In genomic region chr2:11336320-11336719, GRCm38 (mm10) we compare ENCODE assay signal across 12 mouse cellular contexts.
DNase-seq lines count a peak whose midpoint lies in the region; ATAC-seq and TF ChIP-seq lines count a peak whose summit lies in the region.
"Had no signal": no experiment of that assay in that cellular context is flagged by ENCODE, and none has a peak within 500 bp of the region (broad histone marks: within the 10 kb centered on the region; RNA-seq: fewer than 3 reads in every experiment).

No protein-coding gene starts in this region.

- TF ChIP-seq POLR2A in lung, adult 2 months (IDR thresholded peaks at IDR 0.05; ENCODE audit: borderline replicate concordance, extremely low read depth, low read depth, low read length), result no peak

- DNase-seq in adrenal gland, adult (ENCODE audit: inconsistent age in 2 of 2, low spot score in 1 of 2), result peak; percentile 30 to 54
- DNase-seq in adrenal gland, adult 8-10 months, result no peak
- DNase-seq in heart, postnatal 10 days, result no peak
- DNase-seq in stomach, postnatal 0 days (ENCODE audit: low spot score), result no peak
- no peak for DNase-seq in spleen, postnatal 36 days (ENCODE audit: low spot score in 2 of 2)
- no peak for DNase-seq in lung, adult 2 months
- DNase-seq: cerebellum, postnatal 25 days; kidney, adult 11 months; lung, postnatal 10 days; right cerebral cortex, postnatal 4 days had no signal

- H3K27ac ChIP-seq in heart, embryonic 15.5 days, result no peak overlapping the region
- H3K27ac ChIP-seq in stomach, embryonic 15.5 days, result no peak overlapping the region
- no peak overlapping the region for H3K27ac ChIP-seq in stomach, postnatal 0 days (replicated peaks)

- peaks cover 10% of the 10 kb centered on the region for H3K4me1 ChIP-seq in heart, embryonic 15.5 days (replicated peaks)
- H3K4me1 ChIP-seq in stomach, embryonic 15.5 days, result 0 out of 2 replicates have a peak, but pooled peaks cover 3% of the 10 kb centered on the region
- no peaks in the 10 kb centered on the region for H3K4me1 ChIP-seq in stomach, postnatal 0 days (replicated peaks; ENCODE audit: control insufficient read depth, insufficient read depth)
- peaks cover 4% of the 10 kb centered on the region for H3K4me1 ChIP-seq in lung, adult 2 months (ENCODE audit: control insufficient read depth, insufficient read depth, low read length)

- intact Hi-C loops in heart, postnatal 10 days (cut with DNase I), result loop anchor here (10.0 kb wide), 1 partner anchor 348 kb away; no protein-coding TSS in a partner anchor

- no peak; the same call in 1 of the 2 replicates for ATAC-seq in heart, embryonic 15.5 days (replicated peaks; ENCODE audit: insufficient number of reproducible peaks, insufficient read depth, low FRiP score, low read depth)
- no peak; the same call in 1 of the 2 replicates for ATAC-seq in stomach, embryonic 15.5 days (ENCODE audit: insufficient read depth, low FRiP score, low read depth)
- no peak for ATAC-seq in stomach, postnatal 0 days (ENCODE audit: low FRiP score, low TSS enrichment)

- H3K36me3 ChIP-seq in heart, embryonic 15.5 days, result no peaks in the 10 kb centered on the region
- no peaks in the 10 kb centered on the region for H3K36me3 ChIP-seq in stomach, embryonic 15.5 days
- H3K36me3 ChIP-seq in stomach, postnatal 0 days (ENCODE audit: control insufficient read depth, insufficient read depth, low read length), result no peaks in the 10 kb centered on the region

- H3K4me2 ChIP-seq in heart, embryonic 15.5 days, result peak overlapping the region; percentile 44
- H3K4me2 ChIP-seq in stomach, embryonic 15.5 days, result 0 out of 2 replicates have a peak overlapping the region, but pooled peaks have one; percentile 0
- H3K4me2 ChIP-seq in stomach, postnatal 0 days (replicated peaks; ENCODE audit: low read depth), result no peak overlapping the region

- 9% methylated on average over 8 of the region's 8 CpGs for WGBS in heart, embryonic 15.5 days
- 36% methylated on average over 8 of the region's 8 CpGs for WGBS in stomach, embryonic 15.5 days
- WGBS in stomach, postnatal 0 days, result 41% methylated on average over 8 of the region's 8 CpGs
- WGBS in lung, adult 2 months, result 38% methylated on average over 8 of the region's 8 CpGs

- no peak for TF ChIP-seq CTCF in stomach, postnatal 0 days (IDR thresholded peaks at IDR 0.05; ENCODE audit: low read depth)
- no peak for TF ChIP-seq CTCF in lung, adult 2 months (IDR thresholded peaks at IDR 0.05; ENCODE audit: insufficient read depth, low read length)

- no peak for TF ChIP-seq EP300 in stomach, postnatal 0 days (optimal IDR thresholded peaks at IDR 0.05)

- no peaks in the 10 kb centered on the region for H3K9me3 ChIP-seq in heart, embryonic 15.5 days (replicated peaks)
- no peaks in the 10 kb centered on the region for H3K9me3 ChIP-seq in stomach, embryonic 15.5 days
- no peaks in the 10 kb centered on the region for H3K9me3 ChIP-seq in stomach, postnatal 0 days (ENCODE audit: control insufficient read depth, low read length)

- no peaks in the 10 kb centered on the region for H3K27me3 ChIP-seq in heart, embryonic 15.5 days
- no peaks in the 10 kb centered on the region for H3K27me3 ChIP-seq in stomach, embryonic 15.5 days (replicated peaks)
- H3K27me3 ChIP-seq in stomach, postnatal 0 days (ENCODE audit: control insufficient read depth, insufficient read depth, low read length), result no peaks in the 10 kb centered on the region

- no peak overlapping the region for H3K9ac ChIP-seq in heart, embryonic 15.5 days
- no peak overlapping the region for H3K9ac ChIP-seq in stomach, embryonic 15.5 days
- H3K9ac ChIP-seq in stomach, postnatal 0 days (ENCODE audit: low read length), result no peak overlapping the region

- H3K4me3 ChIP-seq in heart, embryonic 15.5 days, result no peak overlapping the region
- no peak overlapping the region for H3K4me3 ChIP-seq in stomach, embryonic 15.5 days (replicated peaks)
- H3K4me3 ChIP-seq in stomach, postnatal 0 days (ENCODE audit: low read depth, low read length), result no peak overlapping the region
- no peak overlapping the region for H3K4me3 ChIP-seq in lung, adult 2 months (replicated peaks; ENCODE audit: extremely low read depth, low read depth, low read length)

Comparison
In these comparisons a context has a peak if more than half of its experiments do, and no peak if none do; other contexts are left out.
1. DNase-seq: peak in adrenal gland, adult (2 of 2); none in adrenal gland, adult 8-10 months (single experiment), heart, postnatal 10 days (0 of 2), stomach, postnatal 0 days (single experiment), spleen, postnatal 36 days (0 of 2) and lung, adult 2 months (single experiment).